Mouse (Mus musculus): Measurements from ENCODE around the gene Tecpr1.

The Tecpr1 gene

GRCm38 (mm10) chr5:144251876-144252577 is 28.6 kb upstream of the Tecpr1 start:
- in situ Hi-C loops (cut with MboI; ENCODE audit: low sequenced_read_pairs): no loop called here

GRCm38 (mm10) chr5:144249871-144250270 is 26.5 kb upstream of the Tecpr1 start:
- in situ Hi-C loops (cut with MboI; ENCODE audit: low sequenced_read_pairs): loop anchor here (25.0 kb wide), 1 partner anchor 487 kb away; no protein-coding TSS in a partner anchor

GRCm38 (mm10) chr5:144247906-144248585 is 24.6 kb upstream of the Tecpr1 start:
- in situ Hi-C loops (cut with MboI; ENCODE audit: low sequenced_read_pairs): loop anchor here (25.0 kb wide), 1 partner anchor 489 kb away; no protein-coding TSS in a partner anchor

GRCm38 (mm10) chr5:144247307-144247706 is 23.9 kb upstream of the Tecpr1 start:
- in situ Hi-C loops (cut with MboI; ENCODE audit: low sequenced_read_pairs): loop anchor here (25.0 kb wide), 1 partner anchor 490 kb away; no protein-coding TSS in a partner anchor

GRCm38 (mm10) chr5:144246669-144247068 is 23.3 kb upstream of the Tecpr1 start:
- in situ Hi-C loops (cut with MboI; ENCODE audit: low sequenced_read_pairs): loop anchor here (25.0 kb wide), 1 partner anchor 491 kb away; no protein-coding TSS in a partner anchor

GRCm38 (mm10) chr5:144245592-144245991 is 22.2 kb upstream of the Tecpr1 start:
- in situ Hi-C loops (cut with MboI; ENCODE audit: low sequenced_read_pairs): loop anchor here (25.0 kb wide), 1 partner anchor 492 kb away; no protein-coding TSS in a partner anchor

GRCm38 (mm10) chr5:144243901-144244487 is 20.6 kb upstream of the Tecpr1 start, which contains the start of gene Bri3:
Gene Bri3 (plus strand): TSS chr5:144244437.
- in situ Hi-C loops (cut with MboI; ENCODE audit: low sequenced_read_pairs): loop anchor here (25.0 kb wide), 1 partner anchor 493 kb away; no protein-coding TSS in a partner anchor

- in situ Hi-C loops (cut with MboI; ENCODE audit: low sequenced_read_pairs): loop anchor here (25.0 kb wide), 1 partner anchor 498 kb away; no protein-coding TSS in a partner anchor
Observed at GRCm38 (mm10) chr5:144238969-144239368, 15.6 kb upstream of the Tecpr1 start.

GRCm38 (mm10) chr5:144234714-144235113 is 11.3 kb upstream of the Tecpr1 start:
- in situ Hi-C loops (cut with MboI; ENCODE audit: low sequenced_read_pairs): loop anchor here (25.0 kb wide), 1 partner anchor 503 kb away; no protein-coding TSS in a partner anchor

GRCm38 (mm10) chr5:144234222-144234621 is 10.8 kb upstream of the Tecpr1 start:
- in situ Hi-C loops (cut with MboI; ENCODE audit: low sequenced_read_pairs): loop anchor here (25.0 kb wide), 1 partner anchor 503 kb away; no protein-coding TSS in a partner anchor

GRCm38 (mm10) chr5:144232531-144232930 is 9.1 kb upstream of the Tecpr1 start:
- in situ Hi-C loops (cut with MboI; ENCODE audit: low sequenced_read_pairs): loop anchor here (25.0 kb wide), 1 partner anchor 505 kb away; no protein-coding TSS in a partner anchor

GRCm38 (mm10) chr5:144231410-144231809 is 8.0 kb upstream of the Tecpr1 start:
- in situ Hi-C loops (cut with MboI; ENCODE audit: low sequenced_read_pairs): loop anchor here (25.0 kb wide), 1 partner anchor 506 kb away; no protein-coding TSS in a partner anchor

GRCm38 (mm10) chr5:144230216-144230615 is 6.8 kb upstream of the Tecpr1 start:
- in situ Hi-C loops (cut with MboI; ENCODE audit: low sequenced_read_pairs): loop anchor here (25.0 kb wide), 1 partner anchor 507 kb away; no protein-coding TSS in a partner anchor

GRCm38 (mm10) chr5:144226220-144226619 is 2.8 kb upstream of the Tecpr1 start:
- in situ Hi-C loops (cut with MboI; ENCODE audit: low sequenced_read_pairs): loop anchor here (25.0 kb wide), 1 partner anchor 511 kb away; no protein-coding TSS in a partner anchor

- in situ Hi-C loops (cut with MboI; ENCODE audit: low sequenced_read_pairs): no loop called here
Observed at GRCm38 (mm10) chr5:144223899-144224816, 743 bp upstream of the Tecpr1 start.

GRCm38 (mm10) chr5:144222811-144223502 is 458 bp downstream of the Tecpr1 start:
- in situ Hi-C loops (cut with MboI; ENCODE audit: low sequenced_read_pairs): no loop called here

GRCm38 (mm10) chr5:144221305-144221704 is 2.1 kb downstream of the Tecpr1 start:
- in situ Hi-C loops (cut with MboI; ENCODE audit: low sequenced_read_pairs): no loop called here

- in situ Hi-C loops (cut with MboI; ENCODE audit: low sequenced_read_pairs): no loop called here
Observed at GRCm38 (mm10) chr5:144219936-144220335, 3.5 kb downstream of the Tecpr1 start.

- in situ Hi-C loops (cut with MboI; ENCODE audit: low sequenced_read_pairs): no loop called here
Observed at GRCm38 (mm10) chr5:144219306-144219705, 4.1 kb downstream of the Tecpr1 start.

All from CH12F3 (cell line).